Mouse (Mus musculus): ENCODE results near the gene Rimbp2. TPM values are rescaled to one million over a fixed set of nuclear protein-coding genes. Genes with fewer than 3 reads are reported as not detected.
"Not testable (repeated sequence)": the region's sequence is repeated elsewhere in the genome, so short reads cannot be mapped to it uniquely, and the experiment has no call there.

Rimbp2 gene
- total and polyA plus RNA-seq, 3 experiments, result not detected

DNA sequence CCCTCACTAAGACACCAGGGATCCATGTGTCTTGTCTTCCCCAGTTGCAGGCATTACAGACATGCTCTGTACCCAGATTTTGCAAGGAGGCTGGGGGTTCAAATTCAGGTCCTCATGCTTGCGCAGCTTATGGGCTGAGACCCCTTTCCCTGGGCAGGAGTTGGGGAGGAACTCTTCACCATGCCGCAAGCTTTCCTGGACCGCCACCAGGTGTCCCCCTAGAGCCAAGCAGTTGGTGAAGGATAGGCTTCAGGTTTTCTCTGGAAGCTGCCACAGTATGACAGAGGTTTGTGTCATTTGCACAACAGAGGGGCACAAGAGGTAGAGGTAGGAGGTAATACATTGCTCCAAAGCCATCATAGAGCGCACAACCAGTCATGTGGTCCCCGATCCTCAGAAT is 222.7 kb downstream of the Rimbp2 start:
- DNase-seq (ENCODE audit: extremely low read depth), result no peak

DNA sequence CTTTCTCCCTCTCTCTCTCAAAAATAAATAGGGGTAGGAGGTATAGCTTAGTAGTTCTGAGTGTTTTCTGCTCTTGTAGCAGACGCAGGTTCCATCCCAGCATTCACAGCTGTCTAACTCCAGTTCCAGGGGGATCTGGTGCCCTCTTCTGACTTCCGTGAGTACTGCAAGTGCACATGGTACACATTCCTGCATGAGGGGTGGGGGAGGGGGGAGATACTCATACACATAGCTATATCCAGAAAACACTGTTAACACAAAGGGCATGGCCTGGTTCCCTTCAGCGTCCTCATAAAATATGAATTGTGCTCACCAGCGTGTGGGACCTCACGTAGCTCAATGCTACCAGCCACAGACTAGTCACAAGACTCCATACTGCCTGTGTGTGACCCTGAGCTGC is 223.9 kb downstream of the Rimbp2 start:
- peaks cover 45% of the 10 kb centered on the region for H3K9me3 ChIP-seq (replicated peaks; ENCODE audit: low read length)
- H3K27ac ChIP-seq (ENCODE audit: insufficient read depth, low read depth), result no peak overlapping the region
- no peaks in the 10 kb centered on the region for H3K36me3 ChIP-seq (replicated peaks in 1 of 2; ENCODE audit: control insufficient read depth in 1 of 2, insufficient read depth in 1 of 2, low read length in 1 of 2)
- no peak overlapping the region for H3K9ac ChIP-seq (ENCODE audit: insufficient read depth, low read depth)
- in situ Hi-C loops (cut with MboI; ENCODE audit: low pct_ligation_motif_present, low pct_unique_long_range_greater_than_20kb, low sequenced_read_pairs) (no loop called here), dilution Hi-C loops (cut with MboI; ENCODE audit: extremely low pct_ligation_motif_present, extremely low pct_unique_long_range_greater_than_20kb, low sequenced_read_pairs) (no loop called here)
- no peak overlapping the region for H3K4me3 ChIP-seq (replicated peaks in 1 of 3; ENCODE audit: low read depth in 2 of 3, low read length in 2 of 3, poor library complexity in 1 of 3)
- DNase-seq (ENCODE audit: extremely low read depth), result no peak
- H3K27me3 ChIP-seq (replicated peaks), result no peaks in the 10 kb centered on the region
- no peak overlapping the region for H3K4me2 ChIP-seq (ENCODE audit: insufficient read depth, low read depth, poor library complexity, severe bottlenecking)
- no peak for TF ChIP-seq KAT2A (IDR thresholded peaks at IDR 0.05; ENCODE audit: insufficient replicate concordance, low read length)
- TF ChIP-seq SIN3A (IDR thresholded peaks at IDR 0.05; ENCODE audit: low read length), result no peak
- no peak for TF ChIP-seq TCF12 (IDR thresholded peaks at IDR 0.05; ENCODE audit: low read depth, low read length)
- TF ChIP-seq CHD2 (IDR thresholded peaks at IDR 0.05; ENCODE audit: low read length), result no peak
- no peak for TF ChIP-seq NELFE (IDR thresholded peaks at IDR 0.05; ENCODE audit: low read depth, low read length)
- TF ChIP-seq ZNF384 (IDR thresholded peaks at IDR 0.05; ENCODE audit: low read depth, low read length), result no peak
- TF ChIP-seq MAFK (IDR thresholded peaks at IDR 0.05; ENCODE audit: insufficient replicate concordance, low read length), result no peak
- no peak for TF ChIP-seq POLR2A (IDR thresholded peaks at IDR 0.05; ENCODE audit: low read depth, low read length)
- no peak for TF ChIP-seq E2F4 (IDR thresholded peaks at IDR 0.05; ENCODE audit: insufficient replicate concordance, low read depth, low read length)
- no peak for TF ChIP-seq RCOR1 (conservative IDR thresholded peaks at IDR 0.05; ENCODE audit: low read depth, low read length)
- TF ChIP-seq USF1 (IDR thresholded peaks at IDR 0.05; ENCODE audit: low read depth, low read length), result no peak
- TF ChIP-seq GABPA (IDR thresholded peaks at IDR 0.05; ENCODE audit: insufficient replicate concordance, low read depth, low read length), result no peak
- TF ChIP-seq ZMIZ1 (IDR thresholded peaks at IDR 0.05; ENCODE audit: low read depth, low read length), result no peak
- no peak for TF ChIP-seq CTCF (conservative IDR thresholded peaks at IDR 0.05 in 1 of 2, IDR thresholded peaks at IDR 0.05 in 1 of 2; ENCODE audit: low read depth in 2 of 2, low read length in 2 of 2)
- no peak for TF ChIP-seq SMC3 (IDR thresholded peaks at IDR 0.05; ENCODE audit: low read depth, low read length)
- no peak for TF ChIP-seq POLR2AphosphoS2 (IDR thresholded peaks at IDR 0.05; ENCODE audit: low read depth, low read length)
- no peak for TF ChIP-seq ETS1 (conservative IDR thresholded peaks at IDR 0.05; ENCODE audit: low read depth, low read length)
- no peaks in the 10 kb centered on the region for H3K4me1 ChIP-seq (ENCODE audit: control insufficient read depth in 1 of 2, insufficient read depth in 2 of 2)
- no peaks in the 10 kb centered on the region for H3K79me2 ChIP-seq (replicated peaks; ENCODE audit: control insufficient read depth, extremely low read depth, insufficient read depth, poor library complexity, severe bottlenecking)

More for the DNA sequence above, 222.7 kb downstream of the Rimbp2 start:
- H3K4me3 ChIP-seq (replicated peaks in 1 of 3; ENCODE audit: low read depth in 2 of 3, low read length in 2 of 3, poor library complexity in 1 of 3), result no peak overlapping the region
- H3K36me3 ChIP-seq (replicated peaks in 1 of 2; ENCODE audit: control insufficient read depth in 1 of 2, insufficient read depth in 1 of 2, low read length in 1 of 2), result no peaks in the 10 kb centered on the region
- no peaks in the 10 kb centered on the region for H3K27me3 ChIP-seq (replicated peaks)
- no peak overlapping the region for H3K4me2 ChIP-seq (ENCODE audit: insufficient read depth, low read depth, poor library complexity, severe bottlenecking)
- H3K9ac ChIP-seq (ENCODE audit: insufficient read depth, low read depth), result no peak overlapping the region
- H3K79me2 ChIP-seq (replicated peaks; ENCODE audit: control insufficient read depth, extremely low read depth, insufficient read depth, poor library complexity, severe bottlenecking), result no peaks in the 10 kb centered on the region
- TF ChIP-seq ZNF384 (IDR thresholded peaks at IDR 0.05; ENCODE audit: low read depth, low read length) (no peak), RCOR1 (conservative IDR thresholded peaks at IDR 0.05; ENCODE audit: low read depth, low read length) (no peak), NELFE (IDR thresholded peaks at IDR 0.05; ENCODE audit: low read depth, low read length) (no peak), CTCF (conservative IDR thresholded peaks at IDR 0.05 in 1 of 2, IDR thresholded peaks at IDR 0.05 in 1 of 2; ENCODE audit: low read depth in 2 of 2, low read length in 2 of 2) (no peak), RAD21 (IDR thresholded peaks at IDR 0.05; ENCODE audit: low read depth, low read length) (no peak), E2F4 (IDR thresholded peaks at IDR 0.05; ENCODE audit: insufficient replicate concordance, low read depth, low read length) (no peak), EP300 (IDR thresholded peaks at IDR 0.05; ENCODE audit: low read length) (no peak), CHD1 (IDR thresholded peaks at IDR 0.05; ENCODE audit: low read depth, low read length) (no peak), PAX5 (IDR thresholded peaks at IDR 0.05; ENCODE audit: low read length) (no peak), ELF1 (IDR thresholded peaks at IDR 0.05; ENCODE audit: low read depth, low read length) (no peak)
- in situ Hi-C loops (cut with MboI; ENCODE audit: low pct_ligation_motif_present, low pct_unique_long_range_greater_than_20kb, low sequenced_read_pairs), result no loop called here
- dilution Hi-C loops (cut with MboI; ENCODE audit: extremely low pct_ligation_motif_present, extremely low pct_unique_long_range_greater_than_20kb, low sequenced_read_pairs), result no loop called here
- H3K27ac ChIP-seq (ENCODE audit: insufficient read depth, low read depth), result no peak overlapping the region
- H3K4me1 ChIP-seq (ENCODE audit: control insufficient read depth in 1 of 2, insufficient read depth in 2 of 2), result no peaks in the 10 kb centered on the region
- H3K9me3 ChIP-seq (replicated peaks; ENCODE audit: low read length), result peaks cover 55% of the 10 kb centered on the region

DNA sequence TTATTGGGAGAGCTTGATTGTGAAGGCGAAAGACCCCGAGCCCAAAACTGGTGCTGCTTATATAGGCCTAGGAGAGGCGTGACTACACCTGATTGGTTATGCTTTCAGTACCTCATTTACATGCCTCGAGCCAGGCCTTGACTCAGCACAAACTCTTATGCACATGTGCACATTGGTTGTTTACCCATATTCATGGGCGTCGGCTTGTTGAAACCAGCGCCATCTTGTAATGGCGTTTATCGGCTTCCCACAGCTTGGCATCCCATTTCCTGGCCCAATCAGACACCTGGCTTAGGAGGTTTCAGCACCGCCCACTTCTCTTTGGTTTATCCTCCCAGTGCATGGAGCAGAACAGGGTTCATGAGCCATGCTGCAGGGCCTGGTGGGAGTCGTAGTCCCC is 232.8 kb downstream of the Rimbp2 start:
- H3K27me3 ChIP-seq (replicated peaks); dilution Hi-C loops (cut with MboI; ENCODE audit: extremely low pct_ligation_motif_present, extremely low pct_unique_long_range_greater_than_20kb, low sequenced_read_pairs); H3K9ac ChIP-seq (ENCODE audit: insufficient read depth, low read depth); H3K36me3 ChIP-seq (replicated peaks in 1 of 2; ENCODE audit: control insufficient read depth in 1 of 2, insufficient read depth in 1 of 2, low read length in 1 of 2); H3K4me3 ChIP-seq (replicated peaks in 1 of 3; ENCODE audit: low read depth in 2 of 3, low read length in 2 of 3, poor library complexity in 1 of 3); H3K79me2 ChIP-seq (replicated peaks; ENCODE audit: control insufficient read depth, extremely low read depth, insufficient read depth, poor library complexity, severe bottlenecking); H3K4me1 ChIP-seq (ENCODE audit: control insufficient read depth in 1 of 2, insufficient read depth in 2 of 2); in situ Hi-C loops (cut with MboI; ENCODE audit: low pct_ligation_motif_present, low pct_unique_long_range_greater_than_20kb, low sequenced_read_pairs); H3K27ac ChIP-seq (ENCODE audit: insufficient read depth, low read depth); H3K4me2 ChIP-seq (ENCODE audit: insufficient read depth, low read depth, poor library complexity, severe bottlenecking); DNase-seq (ENCODE audit: extremely low read depth): not testable (repeated sequence)
- H3K9me3 ChIP-seq (replicated peaks; ENCODE audit: low read length), result peaks cover 54% of the 10 kb centered on the region
